Mouse (Mus musculus): Measurements from ENCODE around the gene Senp7.
"Not testable (repeated sequence)": the region's sequence is repeated elsewhere in the genome, so short reads cannot be mapped to it uniquely, and the experiment has no call there.

The Senp7 gene

DNA sequence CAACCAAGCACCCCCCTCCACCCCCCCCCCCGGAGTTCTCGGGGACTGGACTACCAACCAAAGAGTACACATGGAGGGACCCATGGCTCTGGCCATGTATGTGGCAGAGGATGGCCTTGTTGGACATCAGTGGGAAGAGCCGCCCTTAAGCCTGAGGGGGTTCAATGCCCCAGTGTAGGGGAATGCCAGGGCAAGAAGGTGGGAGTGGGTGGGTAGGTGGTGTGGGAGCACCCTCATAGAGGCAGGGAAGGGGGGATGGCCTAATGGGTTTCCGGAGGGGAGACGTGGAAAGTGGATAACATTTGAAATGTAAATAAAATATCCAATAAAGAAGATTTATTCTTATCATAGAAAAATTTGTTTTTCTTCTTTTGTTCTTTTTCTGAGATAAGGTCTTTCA, 89.5 kb downstream of the Senp7 start:
- not testable (repeated sequence) for DNase-seq (ENCODE audit: low spot score)

DNA sequence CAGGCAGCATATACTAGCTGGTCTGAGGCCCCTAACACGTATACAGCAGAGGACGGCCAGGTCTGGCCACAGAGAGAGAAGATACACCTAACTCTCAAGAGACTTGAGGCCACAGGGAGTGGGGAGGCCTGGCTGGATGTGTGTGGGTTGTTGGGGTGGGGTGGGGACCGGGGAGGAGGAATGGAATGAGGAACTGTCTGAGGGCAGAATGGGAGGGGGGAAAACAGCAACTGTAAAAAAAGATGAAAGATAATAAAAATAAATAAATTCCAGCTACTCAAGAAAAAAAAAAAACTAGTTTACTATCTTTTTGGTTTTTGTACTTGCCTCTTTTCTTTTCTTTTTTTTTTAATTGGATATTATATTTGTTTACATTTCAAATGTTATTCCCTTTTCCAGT, 91.8 kb downstream of the Senp7 start:
- DNase-seq (ENCODE audit: low spot score) = no peak

- no peak for DNase-seq (ENCODE audit: low spot score)
Measured at GRCm38 (mm10) chr16:56144876-56145555, 96.9 kb downstream of the Senp7 start.

- DNase-seq (ENCODE audit: low spot score) = no peak
Measured at GRCm38 (mm10) chr16:56147679-56148078, 99.5 kb downstream of the Senp7 start.

- DNase-seq (ENCODE audit: low spot score) = no peak
Measured at GRCm38 (mm10) chr16:56163466-56163865, 115.3 kb downstream of the Senp7 start.

DNA sequence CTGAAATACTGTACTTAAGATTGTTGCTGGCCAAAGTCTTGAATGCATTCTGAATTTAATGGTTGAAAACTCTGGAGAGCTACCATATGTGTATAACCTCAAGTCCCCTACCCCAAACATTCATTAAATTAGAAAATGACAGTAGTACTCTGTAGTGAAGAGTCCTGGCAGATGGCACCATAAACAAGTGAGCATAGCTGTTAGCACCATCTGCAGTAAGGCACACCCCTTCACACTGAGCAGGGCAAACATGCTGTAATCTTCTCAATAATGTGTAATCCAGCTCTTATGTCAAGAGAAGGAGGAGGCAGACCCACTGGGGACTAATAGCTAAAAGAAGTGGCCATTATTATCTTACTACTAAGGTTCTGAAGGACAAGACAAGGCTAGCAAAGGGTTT, 122.1 kb downstream of the Senp7 start:
- DNase-seq (ENCODE audit: low spot score) = no peak

- no peak for DNase-seq (ENCODE audit: low spot score)
Measured at GRCm38 (mm10) chr16:56175867-56176581, 127.9 kb downstream of the Senp7 start.

GRCm38 (mm10) chr16:56186863-56187262, 138.7 kb downstream of the Senp7 start:
- DNase-seq (ENCODE audit: low spot score) = no peak

DNA sequence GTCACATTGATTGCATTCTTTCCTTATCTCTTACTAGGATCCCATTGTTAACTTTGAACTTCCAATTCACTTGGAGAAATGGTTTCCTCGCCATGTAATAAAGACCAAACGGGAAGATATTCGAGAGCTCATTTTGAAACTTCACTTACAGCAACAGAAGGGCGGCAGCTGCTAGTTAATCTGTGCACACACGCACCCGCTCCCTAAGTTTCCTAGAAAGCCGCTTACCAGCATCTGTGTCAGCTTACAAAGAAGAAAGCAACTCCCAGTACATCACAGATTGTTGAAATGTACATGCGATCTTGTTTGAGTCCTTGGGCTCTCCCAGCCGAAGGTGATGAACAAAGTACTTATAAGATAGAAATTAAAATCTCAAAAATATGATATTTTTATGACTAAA, 140.1 kb downstream of the Senp7 start:
- DNase-seq (ENCODE audit: low spot score) = no peak

DNA sequence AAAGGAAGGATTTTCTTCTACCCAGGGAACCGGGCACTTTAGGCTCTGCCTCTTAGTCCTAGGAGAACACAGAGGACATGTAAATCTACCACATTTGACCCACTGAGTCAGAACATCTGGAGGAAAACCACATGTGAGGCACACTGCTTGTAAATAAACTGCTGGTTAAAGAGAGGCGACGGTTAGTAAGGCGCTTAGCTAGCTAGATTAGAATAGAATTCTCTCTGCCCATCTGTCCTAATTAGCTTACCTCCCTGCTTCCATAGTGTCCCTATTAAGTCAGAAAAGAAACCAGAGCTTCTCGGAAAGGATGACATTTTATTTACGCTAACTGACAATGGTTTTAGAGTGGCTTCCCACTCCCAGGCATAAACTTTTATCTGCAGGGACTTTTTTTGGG, 155.9 kb downstream of the Senp7 start, which contains the start of gene Impg2:
TSS of gene Impg2 (plus strand) at position 263 of the 400 bp plus-strand sequence.
- no peak for DNase-seq (ENCODE audit: low spot score)

- DNase-seq (ENCODE audit: low spot score) = no peak
Measured at GRCm38 (mm10) chr16:56212740-56213139, 164.6 kb downstream of the Senp7 start.

- no peak for DNase-seq (ENCODE audit: low spot score)
Measured at GRCm38 (mm10) chr16:56227686-56228085, 179.5 kb downstream of the Senp7 start.

- no peak for DNase-seq (ENCODE audit: low spot score)
Measured at GRCm38 (mm10) chr16:56229455-56229854, 181.3 kb downstream of the Senp7 start.

DNA sequence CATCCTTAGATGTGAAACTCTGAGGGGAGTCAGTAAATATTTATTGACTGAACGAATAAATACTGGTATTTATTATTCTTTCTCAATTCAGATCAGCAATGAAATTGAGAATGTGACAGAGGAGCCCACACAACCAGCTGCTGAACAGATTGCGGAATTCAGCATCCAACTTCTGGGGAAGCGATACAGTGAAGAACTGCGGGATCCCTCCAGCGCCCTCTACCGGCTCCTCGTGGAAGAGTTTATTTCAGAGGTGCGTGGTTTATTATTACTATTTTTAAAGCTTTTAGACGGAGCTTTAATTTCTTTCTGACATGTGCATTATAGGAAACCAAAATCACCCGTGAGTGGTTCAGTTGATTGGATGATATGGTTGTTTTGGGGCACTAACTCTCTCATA, 183.2 kb downstream of the Senp7 start:
- DNase-seq (ENCODE audit: low spot score) = no peak

GRCm38 (mm10) chr16:56232736-56233135, 184.6 kb downstream of the Senp7 start:
- DNase-seq (ENCODE audit: low spot score) = no peak

Measured in urinary bladder, postnatal 25 days (tissue).